32 mouse cellular contexts compared by ENCODE assay signal in genomic region chr11:93065021-93065420, GRCm38 (mm10). TPM values are rescaled to one million over a fixed set of nuclear protein-coding genes. Genes with fewer than 3 reads are reported as not detected.
A peak's percentile ranks its signal among the peaks of the same experiment; 100 is the strongest.
DNase-seq lines count a peak whose midpoint lies in the region; ATAC-seq and TF ChIP-seq lines count a peak whose summit lies in the region.
"Had no signal": no experiment of that assay in that cellular context is flagged by ENCODE, and none has a peak within 500 bp of the region (broad histone marks: within the 10 kb centered on the region; RNA-seq: fewer than 3 reads in every experiment).

No protein-coding gene starts in this region.

- H3K9me3 ChIP-seq in neural tube, embryonic 13.5 days: no peaks in the 10 kb centered on the region
- H3K9me3 ChIP-seq in intestine, embryonic 16.5 days (ENCODE audit: control insufficient read depth, low read length): no peaks in the 10 kb centered on the region
- H3K9me3 ChIP-seq in hindbrain, postnatal 0 days (ENCODE audit: low read length): no peaks in the 10 kb centered on the region
- H3K9me3 ChIP-seq: embryonic facial prominence, embryonic 10.5 days; embryonic facial prominence, embryonic 13.5 days; forebrain, embryonic 13.5 days; heart, embryonic 12.5 days; heart, embryonic 15.5 days; hindbrain, embryonic 10.5 days; hindbrain, embryonic 13.5 days had no signal

- H3K27me3 ChIP-seq in neural tube, embryonic 13.5 days: no peaks in the 10 kb centered on the region
- no peaks in the 10 kb centered on the region for H3K27me3 ChIP-seq in intestine, embryonic 16.5 days (replicated peaks; ENCODE audit: control insufficient read depth, insufficient read depth, low read length)
- no peaks in the 10 kb centered on the region for H3K27me3 ChIP-seq in hindbrain, postnatal 0 days (ENCODE audit: insufficient read depth, low read length)
- H3K27me3 ChIP-seq: embryonic facial prominence, embryonic 13.5 days; forebrain, embryonic 13.5 days; heart, embryonic 12.5 days; heart, embryonic 15.5 days; hindbrain, embryonic 13.5 days had no signal

- H3K4me3 ChIP-seq in neural tube, embryonic 13.5 days: no peak overlapping the region
- H3K4me3 ChIP-seq in intestine, embryonic 16.5 days (ENCODE audit: low read length): no peak overlapping the region
- H3K4me3 ChIP-seq in hindbrain, postnatal 0 days (ENCODE audit: low read length): no peak overlapping the region
- H3K4me3 ChIP-seq: embryonic facial prominence, embryonic 10.5 days; embryonic facial prominence, embryonic 13.5 days; erythroblast, embryonic 14.5 days; forebrain, embryonic 13.5 days; heart, embryonic 12.5 days; heart, embryonic 15.5 days; hindbrain, embryonic 10.5 days; hindbrain, embryonic 13.5 days had no signal

- H3K4me2 ChIP-seq in neural tube, embryonic 13.5 days: no peak overlapping the region
- H3K4me2 ChIP-seq in intestine, embryonic 16.5 days (ENCODE audit: low read depth, low read length): no peak overlapping the region
- H3K4me2 ChIP-seq in hindbrain, postnatal 0 days (ENCODE audit: low read depth, low read length): no peak overlapping the region
- H3K4me2 ChIP-seq: embryonic facial prominence, embryonic 13.5 days; forebrain, embryonic 13.5 days; heart, embryonic 12.5 days; heart, embryonic 15.5 days; hindbrain, embryonic 13.5 days had no signal

- DNase-seq in neural tube, embryonic 10.5 days (ENCODE audit: extremely low spot score, low spot score): no peak
- peak; percentile 2 for DNase-seq in skeletal muscle tissue, adult 2 months (ENCODE audit: low read depth, low spot score)
- DNase-seq in spleen, postnatal 10 days (ENCODE audit: low spot score in 2 of 2): no peak
- no peak for DNase-seq in hindbrain, postnatal 0 days (ENCODE audit: low spot score)
- DNase-seq: adrenal gland, adult 2 months; adrenal gland, postnatal 14 days; cerebellum, adult 11-12 months; cerebellum, adult 8-10 months; cerebellum, postnatal 10 days; cerebellum, postnatal 36 days; embryo, embryonic 11 days; forebrain, postnatal 0 days; gastrocnemius, postnatal 25 days; heart, adult 18-20 months; heart, postnatal 10 days; heart, postnatal 36 days had no signal

- 45% methylated on average over 6 of the region's 6 CpGs for WGBS in neural tube, embryonic 13.5 days
- WGBS in intestine, embryonic 16.5 days: 25% methylated on average over 6 of the region's 6 CpGs
- WGBS in hindbrain, postnatal 0 days: 73% methylated on average over 6 of the region's 6 CpGs

- peak; percentile 56; the same call in 1 of the 2 replicates for ATAC-seq in neural tube, embryonic 13.5 days (ENCODE audit: low read depth)
- peak; percentile 96 for ATAC-seq in intestine, embryonic 16.5 days
- ATAC-seq in hindbrain, postnatal 0 days: no peak
- ATAC-seq: CD4-positive, CD25-positive, alpha-beta regulatory T cell, adult 4 months; forebrain, postnatal 0 days; hindbrain, embryonic 16.5 days had no signal

- H3K36me3 ChIP-seq in neural tube, embryonic 13.5 days: no peaks in the 10 kb centered on the region
- H3K36me3 ChIP-seq in intestine, embryonic 16.5 days (ENCODE audit: control insufficient read depth, insufficient read depth, low read length): no peaks in the 10 kb centered on the region
- H3K36me3 ChIP-seq in hindbrain, postnatal 0 days (ENCODE audit: insufficient read depth, low read length): no peaks in the 10 kb centered on the region
- H3K36me3 ChIP-seq: embryonic facial prominence, embryonic 10.5 days; embryonic facial prominence, embryonic 13.5 days; heart, embryonic 12.5 days; heart, embryonic 15.5 days; hindbrain, embryonic 10.5 days; hindbrain, embryonic 13.5 days had no signal

- H3K27ac ChIP-seq in neural tube, embryonic 13.5 days (replicated peaks): 0 out of 2 replicates have a peak overlapping the region, but pooled peaks have one; percentile 1
- no peak overlapping the region for H3K27ac ChIP-seq in intestine, embryonic 16.5 days (ENCODE audit: low read length)
- H3K27ac ChIP-seq in hindbrain, postnatal 0 days: no peak overlapping the region
- H3K27ac ChIP-seq: embryonic facial prominence, embryonic 10.5 days; embryonic facial prominence, embryonic 13.5 days; forebrain, embryonic 13.5 days; heart, embryonic 15.5 days; hindbrain, embryonic 10.5 days; hindbrain, embryonic 13.5 days had no signal

- H3K9ac ChIP-seq in neural tube, embryonic 13.5 days: no peak overlapping the region
- no peak overlapping the region for H3K9ac ChIP-seq in intestine, embryonic 16.5 days (ENCODE audit: low read depth, low read length)
- H3K9ac ChIP-seq in hindbrain, postnatal 0 days (replicated peaks; ENCODE audit: low read length): no peak overlapping the region
- H3K9ac ChIP-seq: embryonic facial prominence, embryonic 13.5 days; forebrain, embryonic 13.5 days; forebrain, postnatal 0 days; heart, embryonic 12.5 days; heart, embryonic 15.5 days; hindbrain, embryonic 13.5 days had no signal

- H3K4me1 ChIP-seq in neural tube, embryonic 13.5 days (replicated peaks): no peaks in the 10 kb centered on the region; the same call in 1 of the 2 replicates
- H3K4me1 ChIP-seq in intestine, embryonic 16.5 days (ENCODE audit: control insufficient read depth, insufficient read depth, low read length): no peaks in the 10 kb centered on the region
- no peaks in the 10 kb centered on the region for H3K4me1 ChIP-seq in hindbrain, postnatal 0 days (ENCODE audit: insufficient read depth, low read length)
- H3K4me1 ChIP-seq: embryonic facial prominence, embryonic 10.5 days; embryonic facial prominence, embryonic 13.5 days; heart, embryonic 12.5 days; heart, embryonic 15.5 days; hindbrain, embryonic 10.5 days had no signal

- no peak for TF ChIP-seq CTCF in hindbrain, postnatal 0 days (IDR thresholded peaks at IDR 0.05; ENCODE audit: low read depth)

RNA-seq across cellular contexts. Expression of gene Car10, which starts 32.8 kb away (rescaled TPM):
- 36.9 and 44.0 TPM in 2 replicates for polyA plus RNA-seq in neural tube, embryonic 13.5 days (2015; fragmentation: Nextera tagmentation; extraction: Ambion mirVana)
- polyA plus RNA-seq in intestine, embryonic 16.5 days (2015; fragmentation: Nextera tagmentation; extraction: Ambion mirVana): 0.04 and 0.18 TPM in 2 replicates
- 49.8 and 54.1 TPM in 2 replicates for total RNA-seq in hindbrain, postnatal 0 days (2014; rRNA removed)
- 38.1 and 45.0 TPM in 2 replicates for polyA plus RNA-seq in hindbrain, postnatal 0 days (2015; fragmentation: Nextera tagmentation; extraction: Ambion mirVana)
- total RNA-seq: gastrocnemius, adult 8-10 months; gastrocnemius, postnatal 25 days; heart, adult 18-20 months; heart, postnatal 10 days; heart, postnatal 36 days; MEL had no signal
- polyA plus RNA-seq: C2C12; CD4-positive, CD25-positive, alpha-beta regulatory T cell, adult 4 months; erythroblast, embryonic 14.5 days; gonadal fat pad, adult 2 months had no signal

Comparison
In these comparisons a context has a peak if more than half of its experiments do, and no peak if none do; other contexts are left out.
1. RNA of gene Car10, which starts 32.8 kb away (polyA plus RNA-seq): 38.1 to 45.0 TPM in hindbrain, postnatal 0 days and 36.9 to 44.0 TPM in neural tube, embryonic 13.5 days; 0.04 to 0.18 TPM in intestine, embryonic 16.5 days; every median in the first group is over 10 times any median in the second.